Mouse (Mus musculus): ENCODE measurements around the gene Lrrc2. TPM values are rescaled to one million over a fixed set of nuclear protein-coding genes. Genes with fewer than 3 reads are reported as not detected.

Lrrc2 gene
- polyA plus RNA-seq, 1 experiment from 2014 or later = not detected

DNA sequence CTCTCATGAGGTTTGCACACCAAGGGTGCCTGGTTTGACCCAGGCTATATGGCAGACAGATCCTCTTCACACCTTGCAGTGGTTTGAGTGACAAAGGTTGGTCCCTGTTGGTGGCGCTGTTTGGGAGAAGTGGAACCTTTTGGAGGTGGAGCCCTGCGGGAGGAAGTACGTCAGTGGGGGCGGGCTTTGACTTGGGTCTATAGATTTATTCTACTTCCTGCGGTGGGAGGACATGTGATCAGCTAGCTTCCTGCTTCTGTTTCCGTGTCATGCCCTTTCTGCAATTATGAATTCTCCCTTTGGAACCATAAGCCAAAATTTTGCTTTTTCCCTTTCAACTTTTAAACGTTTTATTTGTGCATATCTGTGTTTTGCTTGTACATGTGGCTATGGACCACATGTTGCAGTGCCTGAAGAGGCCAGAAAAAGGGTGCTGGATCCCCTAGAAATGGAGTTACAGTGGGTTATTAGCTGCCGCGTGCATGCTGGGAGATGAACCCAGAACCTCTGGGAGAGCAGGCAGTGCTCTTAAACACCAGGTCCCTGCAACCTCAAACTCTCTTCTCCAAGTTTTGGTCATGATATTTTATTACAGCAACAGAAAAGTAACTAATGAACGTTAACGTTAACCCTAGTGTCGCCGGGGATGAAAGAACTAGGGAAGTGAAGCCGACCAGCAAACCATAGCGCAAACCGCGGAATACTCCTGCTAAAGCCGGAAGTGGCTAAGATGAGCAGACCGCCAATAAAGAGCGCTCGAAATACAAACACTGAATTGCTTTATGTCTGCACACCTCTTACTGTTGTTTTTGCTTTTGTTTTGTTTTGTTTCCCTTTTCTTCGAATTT is 13.9 kb downstream of the Lrrc2 start:
- H3K4me3 ChIP-seq (ENCODE audit: low read depth, low read length) = no peak overlapping the region
- H3K4me1 ChIP-seq (ENCODE audit: insufficient read depth) = no peaks in the 10 kb centered on the region
- no peak overlapping the region for H3K27ac ChIP-seq (ENCODE audit: low read depth)
- WGBS = 88% methylated on average over 22 of the region's 22 CpGs
- H3K4me2 ChIP-seq = no peak overlapping the region
- no peak for TF ChIP-seq CTCF (IDR thresholded peaks at IDR 0.05; ENCODE audit: low read depth)
- no peak overlapping the region for H3K9ac ChIP-seq
- DNase-seq (no peak), ATAC-seq (ENCODE audit: insufficient read depth) (no peak)
- H3K27me3 ChIP-seq (ENCODE audit: insufficient read depth, low read length) = no peaks in the 10 kb centered on the region
- H3K9me3 ChIP-seq (ENCODE audit: low read depth, low read length) = no peaks in the 10 kb centered on the region
- H3K36me3 ChIP-seq (ENCODE audit: insufficient read depth) = no peaks in the 10 kb centered on the region

DNA sequence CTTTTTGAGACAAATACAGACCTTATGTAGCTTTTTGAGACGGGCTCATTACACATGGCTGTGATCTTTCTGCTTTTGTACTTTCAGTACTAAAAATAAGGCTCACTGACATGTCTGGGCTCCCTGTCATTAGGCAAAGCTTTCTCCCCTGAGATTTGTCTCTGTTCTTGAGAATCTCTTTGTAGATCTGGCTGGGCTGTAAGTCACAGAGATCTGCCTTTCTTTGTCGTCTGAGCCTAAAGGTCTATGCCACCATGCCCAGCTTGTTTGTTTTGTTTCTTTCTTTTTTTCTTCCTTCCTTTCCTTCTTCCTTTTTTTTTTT is 14.5 kb downstream of the Lrrc2 start:
- H3K9me3 ChIP-seq (ENCODE audit: low read depth, low read length) = no peaks in the 10 kb centered on the region
- ATAC-seq (ENCODE audit: insufficient read depth) (no peak), DNase-seq (no peak)
- no peak for TF ChIP-seq CTCF (IDR thresholded peaks at IDR 0.05; ENCODE audit: low read depth)
- H3K4me2 ChIP-seq = no peak overlapping the region
- H3K4me3 ChIP-seq (ENCODE audit: low read depth, low read length) = no peak overlapping the region
- H3K27ac ChIP-seq (ENCODE audit: low read depth) = no peak overlapping the region
- no peaks in the 10 kb centered on the region for H3K4me1 ChIP-seq (ENCODE audit: insufficient read depth)
- H3K9ac ChIP-seq = no peak overlapping the region
- no peaks in the 10 kb centered on the region for H3K27me3 ChIP-seq (ENCODE audit: insufficient read depth, low read length)
- WGBS = 68% methylated on average over 2 of the region's 2 CpGs
- no peaks in the 10 kb centered on the region for H3K36me3 ChIP-seq (ENCODE audit: insufficient read depth)

DNA sequence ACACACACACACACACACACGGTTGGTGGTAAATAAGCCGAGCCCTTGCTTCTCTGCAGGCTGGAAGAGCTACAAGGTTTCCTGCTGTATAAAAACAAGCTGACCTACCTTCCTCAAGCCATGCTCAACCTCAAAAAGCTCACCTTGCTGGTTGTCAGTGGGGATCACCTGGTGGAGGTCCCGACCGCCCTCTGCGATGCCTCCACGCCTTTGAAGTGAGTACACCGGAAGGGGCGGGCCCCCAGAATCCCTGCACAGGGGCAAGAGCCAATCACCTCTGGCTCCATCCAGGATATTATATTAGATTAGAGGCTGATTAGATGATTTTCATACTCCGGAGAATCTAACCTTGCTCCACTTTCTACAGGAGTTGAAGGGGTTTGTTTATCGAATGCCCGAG is 28.1 kb downstream of the Lrrc2 start:
- no peak overlapping the region for H3K4me3 ChIP-seq (ENCODE audit: low read depth, low read length)
- no peaks in the 10 kb centered on the region for H3K9me3 ChIP-seq (ENCODE audit: low read depth, low read length)
- no peak for TF ChIP-seq CTCF (IDR thresholded peaks at IDR 0.05; ENCODE audit: low read depth)
- DNase-seq = no peak
- no peaks in the 10 kb centered on the region for H3K36me3 ChIP-seq (ENCODE audit: insufficient read depth)
- H3K4me1 ChIP-seq (ENCODE audit: insufficient read depth) = no peaks in the 10 kb centered on the region
- H3K4me2 ChIP-seq = no peak overlapping the region
- H3K27me3 ChIP-seq (ENCODE audit: insufficient read depth, low read length) = no peaks in the 10 kb centered on the region
- H3K9ac ChIP-seq = no peak overlapping the region
- H3K27ac ChIP-seq (ENCODE audit: low read depth) = no peak overlapping the region
- 89% methylated on average over 11 of the region's 11 CpGs for WGBS
- no peak for ATAC-seq (ENCODE audit: insufficient read depth)

DNA sequence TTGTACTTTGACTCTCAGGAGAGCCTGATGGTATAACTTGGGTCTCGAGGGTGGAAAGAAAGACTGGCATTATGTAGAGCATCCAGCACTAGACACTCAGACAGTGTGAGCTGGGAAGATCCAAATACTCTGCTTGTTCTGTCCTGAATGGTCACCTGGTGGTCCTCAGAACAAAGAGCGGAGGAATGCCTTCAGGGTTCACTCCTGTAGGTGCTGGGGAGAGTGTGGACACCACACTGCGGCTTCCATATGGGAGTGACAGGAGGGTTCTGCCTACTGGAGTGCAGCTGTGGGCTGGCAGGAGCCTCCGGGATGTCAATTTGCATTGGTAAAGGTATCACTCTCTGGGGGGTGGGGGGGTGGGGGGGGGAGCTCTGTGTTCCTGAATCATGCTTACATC is 31.0 kb downstream of the Lrrc2 start:
- Histone ChIP-seq H3K27me3 (ENCODE audit: insufficient read depth, low read length) (no peaks in the 10 kb centered on the region), H3K4me1 (ENCODE audit: insufficient read depth) (no peaks in the 10 kb centered on the region), H3K27ac (ENCODE audit: low read depth) (no peak overlapping the region), H3K9ac (no peak overlapping the region), H3K4me3 (ENCODE audit: low read depth, low read length) (no peak overlapping the region), H3K4me2 (no peak overlapping the region), H3K36me3 (ENCODE audit: insufficient read depth) (no peaks in the 10 kb centered on the region), H3K9me3 (ENCODE audit: low read depth, low read length) (no peaks in the 10 kb centered on the region)
- TF ChIP-seq CTCF (IDR thresholded peaks at IDR 0.05; ENCODE audit: low read depth) = no peak
- DNase-seq = no peak
- 68% methylated on average over 4 of the region's 4 CpGs for WGBS
- ATAC-seq (ENCODE audit: insufficient read depth) = no peak

DNA sequence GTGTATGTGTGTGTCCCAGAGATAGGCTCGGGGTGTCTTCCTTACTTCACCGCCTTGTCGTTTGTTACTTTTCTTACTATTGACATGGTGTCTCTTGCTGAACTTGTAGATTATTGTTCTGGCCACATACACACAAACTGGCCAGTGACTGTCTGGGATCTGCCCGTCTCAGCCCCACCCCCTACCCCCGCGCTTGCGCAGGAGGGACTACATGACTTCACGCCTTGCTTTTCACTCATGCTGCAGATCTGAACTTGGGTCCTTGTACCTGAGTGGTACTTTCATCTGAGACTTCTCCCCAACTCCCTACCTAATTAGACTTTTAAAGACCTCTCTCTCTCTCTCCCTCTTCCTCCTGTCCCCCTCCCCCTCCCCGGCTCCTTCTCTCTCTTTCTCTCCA is 32.8 kb downstream of the Lrrc2 start:
- H3K4me3 ChIP-seq (ENCODE audit: low read depth, low read length) = no peak overlapping the region
- DNase-seq = no peak

DNA sequence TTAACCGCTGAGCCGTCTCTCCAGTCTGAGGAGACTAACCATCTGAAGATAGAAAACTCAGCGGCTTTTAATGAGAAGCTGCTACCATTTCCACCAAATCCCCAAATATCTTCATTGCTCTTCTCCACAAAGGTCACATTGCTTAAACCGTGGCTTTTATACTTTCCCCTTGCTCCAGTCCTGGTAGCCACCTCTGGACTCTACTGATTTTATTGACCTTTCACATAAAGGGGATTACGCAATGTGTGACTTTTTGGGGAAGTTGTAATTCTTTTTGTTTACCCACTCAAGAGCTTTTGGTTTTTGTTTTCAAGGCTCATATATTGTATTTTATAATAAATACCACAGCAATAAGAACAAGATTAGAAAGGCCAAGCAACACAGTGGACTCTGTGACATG is 34.2 kb downstream of the Lrrc2 start:
- WGBS = 88% methylated on average over 5 of the region's 5 CpGs

More for the DNA sequence above, 32.8 kb downstream of the Lrrc2 start:
- TF ChIP-seq CTCF (IDR thresholded peaks at IDR 0.05; ENCODE audit: low read depth) = no peak
- no peaks in the 10 kb centered on the region for H3K36me3 ChIP-seq (ENCODE audit: insufficient read depth)
- H3K9ac ChIP-seq = no peak overlapping the region
- ATAC-seq (ENCODE audit: insufficient read depth) = no peak
- no peak overlapping the region for H3K27ac ChIP-seq (ENCODE audit: low read depth)
- no peaks in the 10 kb centered on the region for H3K4me1 ChIP-seq (ENCODE audit: insufficient read depth)
- no peaks in the 10 kb centered on the region for H3K27me3 ChIP-seq (ENCODE audit: insufficient read depth, low read length)
- no peaks in the 10 kb centered on the region for H3K9me3 ChIP-seq (ENCODE audit: low read depth, low read length)
- 91% methylated on average over 9 of the region's 9 CpGs for WGBS
- no peak overlapping the region for H3K4me2 ChIP-seq

DNA sequence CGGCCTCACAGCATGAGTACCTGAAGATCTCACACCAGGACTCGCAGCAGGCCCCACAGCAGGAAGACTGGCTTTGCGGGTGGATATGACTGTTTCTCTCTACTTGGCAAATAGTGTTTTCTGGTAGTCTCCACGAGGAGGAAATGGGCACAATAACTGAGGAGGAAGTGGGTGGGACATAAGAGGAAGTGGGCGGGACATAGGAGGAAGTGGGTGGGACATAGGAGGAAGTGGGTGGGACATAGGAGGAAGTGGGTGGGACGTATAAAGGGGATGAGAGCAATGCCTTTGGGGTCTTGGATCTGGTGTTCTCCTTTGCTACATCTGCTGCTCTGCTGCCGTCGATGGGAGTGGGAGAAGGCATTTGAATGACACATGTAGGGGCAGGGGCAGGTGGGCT is 34.6 kb downstream of the Lrrc2 start:
- no peak overlapping the region for H3K4me2 ChIP-seq
- H3K27ac ChIP-seq (ENCODE audit: low read depth) = no peak overlapping the region
- 79% methylated on average over 8 of the region's 8 CpGs for WGBS
- DNase-seq (no peak), ATAC-seq (ENCODE audit: insufficient read depth) (no peak)
- H3K27me3 ChIP-seq (ENCODE audit: insufficient read depth, low read length) = no peaks in the 10 kb centered on the region
- TF ChIP-seq CTCF (IDR thresholded peaks at IDR 0.05; ENCODE audit: low read depth) = no peak
- H3K36me3 ChIP-seq (ENCODE audit: insufficient read depth) = no peaks in the 10 kb centered on the region
- H3K9ac ChIP-seq = no peak overlapping the region
- H3K4me3 ChIP-seq (ENCODE audit: low read depth, low read length) = no peak overlapping the region
- H3K9me3 ChIP-seq (ENCODE audit: low read depth, low read length) = no peaks in the 10 kb centered on the region
- H3K4me1 ChIP-seq (ENCODE audit: insufficient read depth) = no peaks in the 10 kb centered on the region

More for the DNA sequence above, 34.2 kb downstream of the Lrrc2 start:
- no peak overlapping the region for H3K9ac ChIP-seq
- no peaks in the 10 kb centered on the region for H3K27me3 ChIP-seq (ENCODE audit: insufficient read depth, low read length)
- no peak for TF ChIP-seq CTCF (IDR thresholded peaks at IDR 0.05; ENCODE audit: low read depth)
- H3K4me2 ChIP-seq = no peak overlapping the region
- H3K4me3 ChIP-seq (ENCODE audit: low read depth, low read length) = no peak overlapping the region
- H3K36me3 ChIP-seq (ENCODE audit: insufficient read depth) = no peaks in the 10 kb centered on the region
- DNase-seq (no peak), ATAC-seq (ENCODE audit: insufficient read depth) (no peak)
- no peaks in the 10 kb centered on the region for H3K9me3 ChIP-seq (ENCODE audit: low read depth, low read length)
- H3K27ac ChIP-seq (ENCODE audit: low read depth) = no peak overlapping the region
- no peaks in the 10 kb centered on the region for H3K4me1 ChIP-seq (ENCODE audit: insufficient read depth)
